Mouse (Mus musculus) thymus, postnatal 10 days (tissue): Measurements from ENCODE around the gene Gfra4.
"Not testable (repeated sequence)": the region's sequence is repeated elsewhere in the genome, so short reads cannot be mapped to it uniquely, and the experiment has no call there.

Experiments
- DNase-seq, 2 experiments: peaks; one replicate each; pipeline ENCODE4 v3.0.0; 2021; ENCODE audit warnings: low spot score in 2 of 2

Gfra4 gene

DNA sequence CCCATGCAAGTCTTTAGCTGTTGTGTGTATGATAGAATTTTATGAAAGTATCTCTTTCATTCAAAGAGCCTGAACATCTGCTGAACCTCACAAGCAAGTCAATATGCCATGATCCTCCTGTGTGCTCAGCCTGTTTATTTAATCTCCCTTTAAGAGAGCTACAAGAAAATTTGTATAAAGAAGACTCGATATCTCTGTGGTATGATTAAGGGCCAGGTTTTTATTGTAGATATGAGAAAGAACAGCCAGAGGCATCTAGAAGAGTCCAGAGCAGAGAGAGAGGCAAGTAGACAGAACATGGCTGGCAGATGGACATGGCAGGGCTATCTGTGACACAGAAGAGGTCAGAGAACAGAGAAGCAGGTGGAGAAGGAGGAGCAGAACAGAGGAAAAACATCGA, 3.1 kb upstream of the Gfra4 start:
- no peak for DNase-seq

DNA sequence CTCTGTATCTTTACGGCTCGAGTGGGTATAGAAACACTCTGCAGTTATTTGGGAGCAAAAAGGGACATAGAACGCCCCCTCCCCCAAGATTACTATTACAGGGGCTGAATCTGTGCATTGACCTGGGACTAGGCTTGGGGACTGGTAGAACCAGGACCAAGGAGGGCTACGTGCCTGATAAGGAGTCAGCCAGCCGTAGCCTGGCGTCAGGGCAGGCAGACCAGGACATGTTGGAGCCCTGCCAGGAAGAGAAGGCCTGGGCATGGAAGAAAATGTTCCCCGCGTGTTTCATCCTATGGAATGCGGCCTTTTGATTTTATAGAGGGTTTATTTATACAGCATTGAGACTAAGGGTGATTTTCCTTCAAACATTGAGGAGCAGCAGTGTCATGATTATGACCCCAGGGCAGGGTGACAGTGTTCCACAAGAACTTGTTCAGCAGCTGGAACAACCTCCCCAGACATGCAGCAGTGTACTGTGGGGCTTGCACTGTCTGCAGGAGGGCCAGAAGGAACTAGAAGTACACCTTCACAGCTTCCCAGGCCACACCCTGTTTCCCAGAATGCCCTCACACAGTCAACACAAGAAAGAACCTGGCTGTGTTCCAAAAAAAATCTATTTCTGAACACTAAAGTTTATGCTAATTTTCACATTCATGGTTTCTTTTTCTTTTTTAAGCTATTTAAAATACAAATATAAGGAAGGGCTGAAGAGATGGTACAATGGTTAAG, 2.3 kb upstream of the Gfra4 start:
- no peak for DNase-seq

DNA sequence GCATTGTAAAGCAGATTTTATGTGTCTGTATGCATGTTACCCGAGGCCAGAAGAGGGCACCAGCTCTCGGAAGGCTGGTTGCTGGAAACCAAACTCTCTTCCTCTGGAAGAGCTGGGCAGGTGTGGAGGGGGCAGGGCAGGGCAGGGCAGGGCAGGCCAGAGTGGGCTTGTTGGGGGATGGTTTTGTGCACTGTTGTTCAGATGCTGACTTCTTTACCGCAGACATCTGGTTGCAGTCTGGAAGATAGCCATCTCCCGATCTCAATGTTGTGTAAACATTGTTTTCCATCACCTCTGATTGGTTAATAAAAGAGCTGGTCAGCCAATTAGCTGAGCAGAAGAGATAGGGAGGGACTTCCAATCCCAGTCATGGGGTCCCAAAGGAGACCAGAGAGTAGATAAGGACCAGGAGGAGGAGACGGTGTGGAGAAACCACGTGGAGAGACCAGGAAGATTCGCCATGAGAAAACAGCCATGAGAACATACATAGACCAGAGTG, 1.5 kb upstream of the Gfra4 start:
- DNase-seq, result no peak

DNA sequence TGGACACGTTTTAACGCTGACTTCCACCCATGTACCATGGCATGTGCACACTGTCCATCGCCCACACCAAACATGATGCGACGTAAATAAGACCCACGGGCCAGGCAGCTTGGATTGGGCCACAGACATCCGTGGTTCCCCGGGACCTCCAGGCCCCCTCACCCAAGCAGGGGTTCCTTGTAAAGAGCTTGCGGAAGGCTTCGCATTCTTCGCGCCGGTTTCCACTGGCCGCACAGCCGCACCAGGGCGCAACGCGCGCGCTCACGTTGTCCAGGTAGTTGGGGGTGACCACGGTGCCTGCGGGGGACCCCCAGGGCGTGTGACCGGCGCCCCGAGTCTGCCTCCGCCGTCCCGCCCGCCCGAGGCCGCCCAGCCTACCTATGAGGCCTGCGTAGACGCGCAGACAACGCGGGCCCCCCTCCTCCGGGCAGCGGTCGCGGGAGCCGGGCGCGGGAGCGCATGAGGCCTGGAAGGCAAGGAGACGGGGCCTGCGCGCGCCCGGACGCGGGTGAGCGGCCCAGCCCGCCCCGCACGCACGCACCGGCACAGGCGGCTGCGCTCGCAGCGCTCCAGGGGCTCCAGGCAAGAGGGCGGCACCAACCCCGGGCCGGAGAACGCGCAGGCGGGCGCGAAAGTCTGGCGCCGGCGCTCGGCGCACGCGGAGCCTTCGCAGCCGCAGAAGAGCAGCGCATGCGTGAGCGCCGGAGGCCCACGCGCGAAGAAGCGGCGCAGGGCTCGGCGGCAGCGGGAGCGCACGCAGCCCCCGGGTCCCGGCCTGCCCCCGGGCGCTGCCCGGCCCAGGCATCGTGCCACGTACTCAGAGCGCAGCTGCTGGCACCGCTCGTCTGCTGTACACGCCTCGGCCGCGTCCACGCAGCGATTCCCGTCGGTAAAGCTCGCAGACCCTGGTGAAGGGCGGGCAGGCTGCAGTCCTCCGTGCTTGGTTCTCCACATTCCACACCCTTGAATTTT, 1.7 kb downstream of the Gfra4 start:
- no peak for DNase-seq

DNA sequence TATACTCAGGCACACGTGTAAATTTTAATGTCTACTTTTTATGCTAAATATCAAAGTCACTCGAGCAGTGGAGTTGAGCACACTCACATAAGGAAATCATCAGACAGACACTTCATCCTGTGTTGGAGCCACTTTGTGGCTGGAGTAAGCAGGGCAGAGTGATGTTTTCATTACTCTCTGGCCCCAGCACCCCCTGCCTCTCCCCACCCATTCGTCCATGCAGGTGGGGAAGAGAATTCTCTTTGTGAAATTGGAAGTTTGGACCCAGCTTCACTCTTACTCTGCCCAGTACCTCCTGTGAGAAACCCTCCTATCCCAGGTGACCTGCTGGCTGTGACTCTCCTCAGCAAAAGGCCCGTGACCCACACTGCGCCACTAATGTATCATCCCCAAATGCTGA, 4.2 kb downstream of the Gfra4 start:
- DNase-seq, result no peak

DNA sequence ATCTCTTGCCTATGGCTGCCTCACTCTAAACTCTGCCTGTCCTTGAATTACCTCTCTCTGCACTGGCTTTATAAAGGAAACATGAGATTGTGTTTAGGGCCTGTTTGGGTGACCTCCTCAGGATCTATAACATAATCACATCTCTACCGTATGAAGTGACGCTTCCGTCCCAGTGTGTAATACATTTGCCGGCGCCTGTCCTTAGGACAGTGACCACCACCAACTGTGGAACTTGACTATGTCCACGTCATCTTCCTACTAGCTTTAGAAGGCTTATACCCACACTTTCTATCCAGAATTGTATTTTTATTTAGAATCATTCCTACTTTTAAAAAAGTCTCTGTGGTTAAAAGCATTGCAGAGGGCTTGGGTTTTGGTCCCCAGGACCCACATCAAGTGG, 4.7 kb downstream of the Gfra4 start:
- DNase-seq, result no peak

DNA sequence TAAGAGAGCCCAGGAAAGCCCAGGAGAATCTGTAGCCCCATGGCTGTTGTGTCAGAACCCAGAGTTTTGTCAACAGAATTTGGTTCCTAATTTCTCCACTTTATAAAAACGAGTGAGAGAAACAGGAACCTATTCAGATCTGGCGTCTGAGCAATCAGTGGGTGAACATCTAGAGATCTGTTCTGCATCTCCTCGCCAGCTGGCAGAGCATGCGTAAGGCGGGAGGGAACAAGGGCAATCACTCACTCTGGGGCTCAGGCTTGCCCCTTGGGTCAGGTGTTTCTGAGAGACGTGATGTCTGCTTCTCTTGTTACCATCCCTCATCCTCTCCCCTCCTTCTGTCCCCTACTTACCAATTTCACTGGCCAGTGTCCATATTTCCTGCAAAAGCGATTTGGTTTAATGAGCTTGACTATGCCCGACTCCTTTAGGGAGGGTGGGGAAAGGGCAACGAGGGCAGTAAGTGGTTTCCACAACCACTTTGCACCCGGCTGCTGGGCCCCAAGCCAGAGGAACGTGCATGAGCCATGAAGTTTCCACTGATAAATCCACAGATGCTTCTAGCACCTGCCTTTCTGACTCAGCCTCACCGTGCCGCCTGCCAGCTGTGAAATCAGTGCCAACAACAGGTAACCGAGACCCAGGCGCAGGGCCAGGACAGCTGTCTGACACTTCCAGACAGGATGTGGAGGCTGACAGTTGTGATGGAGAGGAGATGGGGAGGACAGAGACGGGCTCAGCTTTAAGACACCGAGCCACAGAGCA, 5.5 kb downstream of the Gfra4 start:
- DNase-seq, result no peak

DNA sequence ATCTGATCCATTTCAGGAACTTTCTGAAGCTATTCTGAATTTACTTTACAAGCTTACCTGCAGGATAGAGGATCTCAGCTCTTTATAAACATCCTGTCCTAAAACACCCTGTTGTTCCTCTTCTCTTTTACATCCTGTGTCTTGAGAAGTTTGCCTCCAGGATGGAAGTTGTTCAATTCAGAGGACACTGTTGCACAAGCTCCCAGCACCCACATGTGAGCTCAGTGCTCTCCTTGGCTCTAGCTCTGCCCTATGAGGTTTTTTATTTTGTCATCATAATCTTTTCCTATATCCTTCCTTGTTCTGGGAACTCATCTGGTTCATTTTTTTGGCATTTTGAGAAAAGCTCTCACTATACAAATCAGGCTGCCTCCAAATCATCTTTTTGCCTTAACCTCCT, 6.1 kb downstream of the Gfra4 start:
- DNase-seq, result no peak

DNA sequence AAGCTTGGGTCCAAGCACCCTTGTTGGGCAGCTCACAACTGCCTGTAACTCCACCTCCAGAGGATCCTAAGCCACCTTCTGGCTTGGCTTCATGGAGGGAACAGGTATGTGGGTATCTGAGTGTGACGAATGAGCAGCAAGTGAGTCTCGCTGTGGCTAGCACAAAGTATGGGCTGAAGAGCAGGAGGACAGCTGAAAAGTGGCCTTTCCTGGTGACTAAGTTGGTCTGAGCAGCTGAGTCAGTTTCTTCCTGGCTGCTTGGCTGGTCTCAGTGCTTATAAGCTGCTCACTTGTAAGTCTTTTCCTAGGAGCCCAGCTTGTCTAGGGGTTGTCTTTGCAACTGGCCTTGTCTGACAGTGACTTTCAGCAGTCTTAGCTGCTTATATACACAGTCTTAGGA, 6.5 kb downstream of the Gfra4 start:
- DNase-seq, result no peak

DNA sequence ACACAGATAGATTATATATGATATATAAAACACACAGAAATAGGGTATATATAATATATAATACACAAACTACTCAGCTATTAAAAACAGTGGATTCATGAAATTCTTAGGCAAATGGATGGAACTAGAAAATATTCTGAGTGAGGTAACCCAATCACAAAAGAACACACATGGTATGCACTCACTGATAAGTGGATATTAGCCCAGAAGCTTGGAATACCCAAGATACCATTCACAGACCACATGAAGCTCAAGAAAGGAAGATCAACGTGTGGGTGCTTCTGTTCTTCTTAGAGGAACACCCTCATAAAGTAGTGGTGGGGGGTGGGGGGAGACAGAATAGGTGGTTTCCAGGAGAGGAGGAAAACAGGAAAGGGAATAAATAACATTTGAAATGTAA, 11.5 kb downstream of the Gfra4 start:
- DNase-seq, result not testable (repeated sequence)

DNA sequence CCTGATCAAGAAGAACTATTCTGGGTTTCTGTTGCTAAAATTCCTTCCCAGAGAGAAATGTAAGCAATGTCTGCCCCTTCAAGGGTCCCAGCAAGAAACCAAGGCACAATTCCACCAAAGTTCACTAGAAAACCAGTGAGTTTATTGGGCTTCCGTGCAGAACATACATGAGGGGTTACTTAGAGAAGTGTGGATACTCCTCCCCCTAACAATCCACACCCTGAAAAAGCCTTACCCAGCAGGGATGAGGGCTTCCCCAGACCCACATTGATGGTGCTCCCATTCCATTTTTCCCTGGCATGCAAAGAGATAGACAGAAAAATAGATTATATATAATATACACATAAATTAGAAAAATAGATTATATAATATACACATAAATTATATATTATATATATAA, 11.9 kb downstream of the Gfra4 start:
- DNase-seq, result no peak

DNA sequence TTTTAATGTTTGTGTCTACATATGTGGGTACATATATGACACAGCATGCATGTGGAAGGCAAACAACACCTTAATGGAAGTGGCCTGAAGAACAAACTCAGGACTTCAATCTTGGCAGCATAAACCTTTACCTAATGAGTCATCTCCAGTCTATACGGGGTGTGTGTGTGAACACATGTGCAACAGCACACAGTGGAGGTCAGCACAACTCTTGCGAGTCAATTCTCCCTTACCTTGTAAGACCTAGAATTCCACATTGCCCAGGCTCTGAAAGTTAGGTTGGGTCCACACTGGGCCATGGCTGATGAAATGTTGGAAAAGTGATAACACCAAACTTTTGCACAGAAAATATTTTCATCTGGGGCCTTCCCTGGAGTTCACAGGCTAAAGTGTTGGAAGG, 12.3 kb downstream of the Gfra4 start:
- DNase-seq, result no peak

DNA sequence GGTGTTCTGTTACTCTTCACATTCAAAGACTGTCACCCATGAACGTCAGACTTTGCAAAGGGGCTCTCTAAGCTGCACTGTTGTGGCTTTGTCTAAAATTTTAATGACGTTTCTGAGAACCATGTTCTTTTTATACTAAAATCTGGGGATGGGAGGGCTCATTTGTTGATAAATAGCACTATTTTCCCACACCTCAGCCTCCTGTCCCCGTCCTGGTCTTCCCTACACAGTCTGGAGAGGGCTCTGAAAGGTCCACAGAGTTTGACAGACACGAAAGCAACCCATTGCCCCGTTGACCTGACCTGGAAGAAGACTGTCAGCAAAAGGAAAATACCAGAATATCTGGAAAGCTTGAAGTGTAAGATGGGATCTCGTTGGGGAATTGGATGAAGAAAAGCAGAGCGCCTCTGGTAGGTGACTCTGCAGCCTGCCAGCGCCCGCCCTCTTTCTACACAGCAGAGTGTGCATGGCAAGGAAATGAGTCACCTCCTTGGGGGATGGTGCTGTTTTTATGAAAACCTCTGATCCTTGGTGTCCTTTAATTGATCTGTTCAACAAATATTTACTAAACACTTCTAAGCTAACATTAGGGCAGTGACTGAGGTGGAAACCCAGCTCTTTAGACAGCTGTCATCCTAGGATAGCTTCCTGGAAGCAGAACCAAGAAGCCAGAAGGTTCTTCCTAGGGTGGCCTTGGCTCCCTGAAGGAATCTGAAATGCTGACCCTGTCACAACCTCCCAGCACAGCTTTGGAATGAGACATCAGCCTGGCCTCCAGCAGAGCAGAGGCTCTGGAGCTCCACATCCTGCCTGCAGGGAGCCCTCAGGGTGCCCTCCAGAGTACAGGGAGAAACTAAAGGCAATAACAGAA, 13.6 kb downstream of the Gfra4 start:
- no peak for DNase-seq

DNA sequence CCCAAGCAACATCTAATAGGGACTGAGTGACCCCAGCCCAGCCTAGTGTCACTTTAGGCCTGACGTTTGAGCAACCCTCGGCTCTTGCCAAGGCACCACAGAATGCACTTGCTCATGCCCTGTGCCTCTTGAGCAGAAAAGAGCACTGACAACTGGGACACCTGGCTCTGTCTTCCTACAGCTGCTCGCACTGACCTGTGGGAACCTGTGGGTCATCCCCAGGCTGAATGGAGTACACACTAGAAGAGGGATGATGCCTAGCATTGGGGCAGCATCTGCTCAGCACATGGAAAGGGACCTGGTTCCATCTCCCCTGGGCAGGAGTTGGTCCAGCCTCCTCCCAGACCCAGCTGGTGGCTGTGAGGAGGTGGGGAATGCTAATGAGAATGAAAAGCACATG, 15.9 kb downstream of the Gfra4 start:
- DNase-seq, result no peak

DNA sequence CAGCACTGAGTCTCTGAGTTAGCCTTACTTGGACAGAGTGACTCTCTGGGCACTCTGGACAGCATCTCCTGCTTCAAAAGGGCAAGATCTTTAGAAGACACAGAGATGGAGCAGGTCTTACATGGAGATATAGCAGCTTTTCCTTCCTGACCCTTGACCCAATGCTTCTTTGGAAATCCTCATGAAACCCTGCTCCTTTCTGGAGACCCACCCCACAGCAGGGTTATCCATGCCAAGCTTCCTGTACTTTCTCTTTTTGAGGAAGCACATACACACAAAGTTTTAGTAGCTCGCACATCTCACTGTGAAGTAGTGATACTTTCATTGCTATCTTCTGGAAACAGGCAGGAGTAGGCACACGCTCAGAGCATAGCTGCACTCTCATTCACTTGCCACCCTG, 17.7 kb downstream of the Gfra4 start:
- no peak for DNase-seq

DNA sequence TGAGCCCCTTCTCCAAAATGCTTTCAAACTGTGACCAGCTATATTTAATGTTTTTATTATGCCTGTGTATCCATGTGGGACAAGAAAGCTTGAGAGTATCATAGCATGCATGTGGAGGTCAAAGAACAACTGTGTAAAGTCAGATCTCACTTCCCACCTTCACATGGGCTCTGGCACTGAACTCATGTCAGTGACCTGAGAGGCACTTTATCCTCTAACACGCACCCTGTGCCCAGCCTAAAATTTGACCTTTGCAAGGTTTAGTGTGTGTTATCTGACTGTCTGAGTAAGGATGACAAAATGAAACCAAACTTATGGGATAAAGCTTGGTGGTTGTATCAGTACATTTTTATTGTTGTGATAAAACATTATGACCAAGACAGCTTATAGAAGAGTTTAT, 32.3 kb downstream of the Gfra4 start:
- no peak for DNase-seq

DNA sequence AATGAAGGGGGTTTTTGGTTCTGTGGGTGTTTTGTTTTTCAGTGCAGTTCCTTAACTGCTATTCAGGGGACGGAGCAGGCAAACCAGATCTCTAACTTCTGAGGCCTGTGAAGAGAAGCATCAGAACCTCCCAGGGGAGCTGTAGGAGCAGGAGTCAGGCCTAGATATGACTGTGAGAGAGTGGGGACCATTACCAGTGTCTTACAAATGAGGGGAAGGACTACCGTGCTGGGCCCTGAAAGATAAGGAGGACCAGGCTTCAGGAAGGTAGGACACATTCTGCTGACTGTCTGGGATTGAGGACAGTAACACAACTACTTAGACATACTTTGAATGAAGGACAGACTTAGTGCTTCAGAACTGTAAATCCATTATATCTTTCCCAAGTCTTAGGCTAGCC, 33.8 kb downstream of the Gfra4 start:
- DNase-seq, result no peak

DNA sequence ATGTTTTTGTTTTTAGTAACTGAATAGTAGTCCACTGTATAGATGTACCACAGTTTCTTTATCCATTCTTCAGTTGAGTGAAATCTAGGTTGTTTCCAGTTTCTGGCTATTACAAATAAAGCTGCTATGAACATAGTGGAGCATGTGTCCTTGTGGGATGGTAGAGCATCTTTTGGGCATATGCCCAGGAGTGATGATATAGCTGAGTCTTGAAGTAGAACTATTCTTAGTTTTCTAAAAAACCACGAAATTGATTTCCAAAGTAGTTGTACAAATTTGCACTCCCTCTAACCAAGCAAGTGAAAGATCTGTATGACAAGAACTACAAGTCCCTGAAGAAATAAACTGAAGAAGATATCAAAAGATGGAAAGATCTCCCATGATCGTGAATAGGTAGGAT, 50.1 kb downstream of the Gfra4 start:
- DNase-seq, result no peak
